Mouse (Mus musculus) midbrain, postnatal 0 days (tissue): ENCODE results near the gene Wiz. TPM values are rescaled to one million over a fixed set of nuclear protein-coding genes. Genes with fewer than 3 reads are reported as not detected.

Experiments
- ATAC-seq: fragments of 200-750 bp; cut with Nextera tagmentation; 2 replicates; pipeline ENCODE4 v1.8.0; 2017; ENCODE audit warnings: moderate number of reproducible peaks, mild to moderate bottlenecking, moderate TSS enrichment, moderate library complexity; ENCODE audit not compliant: low FRiP score
- DNase-seq: peaks from one replicate; pipeline ENCODE4 v3.0.0-alpha.2; 2015; ENCODE audit warnings: low spot score
- H3K27ac ChIP-seq: fragments of 300-500 bp; sonication (generic); 2 replicates; pipeline ENCODE4 v1.5.1; 2014; ENCODE audit warnings: low read depth, mild to moderate bottlenecking, low read length, mixed read lengths
- H3K27me3 ChIP-seq: fragments of 300-500 bp; sonication (generic); 2 replicates; pipeline ENCODE4 v1.6.1; 2014; ENCODE audit warnings: low read length, control low read depth, mixed read lengths; ENCODE audit not compliant: insufficient read depth
- H3K36me3 ChIP-seq: fragments of 300-500 bp; sonication (generic); 2 replicates; pipeline ENCODE4 v1.6.1; 2014; ENCODE audit warnings: low read length, control low read depth, mixed read lengths; ENCODE audit not compliant: insufficient read depth
- H3K4me1 ChIP-seq: fragments of 300-500 bp; sonication (generic); 2 replicates; pipeline ENCODE4 v1.6.1; 2014; ENCODE audit warnings: mild to moderate bottlenecking, control low read depth, antibody characterized with exemption, low read length, mixed read lengths; ENCODE audit not compliant: insufficient read depth
- H3K4me2 ChIP-seq: fragments of 300-500 bp; sonication (generic); 2 replicates; pipeline ENCODE4 v1.6.1; 2014; ENCODE audit warnings: low read depth, mild to moderate bottlenecking, low read length, mixed read lengths; ENCODE audit not compliant: poor library complexity, severe bottlenecking
- H3K4me3 ChIP-seq: fragments of 300-500 bp; sonication (generic); 2 replicates; pipeline ENCODE4 v1.5.1; 2014; ENCODE audit warnings: low read depth, mild to moderate bottlenecking, low read length, moderate library complexity
- H3K9ac ChIP-seq: fragments of 300-500 bp; sonication (generic); replicated peaks from 2 replicates; pipeline ENCODE4 v1.6.1; 2014; ENCODE audit warnings: mild to moderate bottlenecking, low read length, moderate library complexity, mixed read lengths; ENCODE audit not compliant: poor library complexity, severe bottlenecking
- H3K9me3 ChIP-seq: fragments of 300-500 bp; sonication (generic); 2 replicates; pipeline ENCODE4 v1.6.1; 2016; ENCODE audit warnings: low read length, control low read depth
- CTCF ChIP-seq: IDR thresholded peaks from 2 replicates; pipeline ENCODE4 v1.5.1; 2016; ENCODE audit warnings: antibody characterized with exemption, mild to moderate bottlenecking
- WGBS: fragments of 180-500 bp; shearing (Covaris S2); extraction: QIAGEN DNeasy Blood & Tissue Kit; methylation state at CpG from one replicate; pipeline ENCODE4 v1.1.7; 2014; 5-methylcytosine and 5-hydroxymethylcytosine counted together
- polyA plus RNA-seq: library from polyadenylated mRNA; unstranded; fragments of >200 nt; fragmentation: Nextera tagmentation; extraction: Ambion mirVana; gene quantifications from 2 replicates; pipeline ENCODE4 v1.2.1, GENCODE M21; 2015
- total RNA-seq: library from RNA; depleted of rRNA; stranded (reverse); fragments of >200 nt; gene quantifications from 2 replicates; pipeline ENCODE4 v1.2.3, GENCODE M21; 2014

Wiz gene
- total and polyA plus RNA-seq, 2 experiments from 2014 or later, result 41.3 to 68.0 TPM

DNA sequence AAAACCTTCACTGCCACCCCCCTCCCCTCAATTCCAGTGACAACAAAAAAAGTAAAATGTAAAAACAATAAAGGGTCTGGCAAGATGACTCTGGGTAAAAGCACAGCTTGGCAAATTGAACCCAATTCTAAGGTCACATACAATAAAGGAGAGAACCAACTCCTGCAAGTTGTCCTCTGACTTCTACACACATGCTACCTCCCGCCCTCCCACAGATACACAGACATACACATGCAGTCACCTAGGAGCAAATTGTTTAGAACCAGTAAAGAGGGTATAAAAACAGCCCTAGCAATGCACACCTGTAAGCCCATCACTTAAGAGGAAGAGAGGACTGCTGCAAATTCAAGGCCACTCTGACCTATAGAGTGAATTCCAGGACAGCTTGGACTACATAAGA, 66.4 kb downstream of the Wiz start:
- no peak for ATAC-seq
- H3K27ac ChIP-seq, result no peak overlapping the region
- TF ChIP-seq CTCF, result no peak
- H3K9ac ChIP-seq, result no peak overlapping the region
- H3K4me3 ChIP-seq, result no peak overlapping the region
- peaks cover 3% of the 10 kb centered on the region; the same call in 1 of the 2 replicates for H3K4me1 ChIP-seq
- peaks cover 5% of the 10 kb centered on the region; the same call in 1 of the 2 replicates for H3K36me3 ChIP-seq
- no peaks in the 10 kb centered on the region for H3K27me3 ChIP-seq
- H3K4me2 ChIP-seq, result no peak overlapping the region
- DNase-seq, result no peak
- no peaks in the 10 kb centered on the region for H3K9me3 ChIP-seq
- 92% methylated on average over 1 of the region's 1 CpGs for WGBS

DNA sequence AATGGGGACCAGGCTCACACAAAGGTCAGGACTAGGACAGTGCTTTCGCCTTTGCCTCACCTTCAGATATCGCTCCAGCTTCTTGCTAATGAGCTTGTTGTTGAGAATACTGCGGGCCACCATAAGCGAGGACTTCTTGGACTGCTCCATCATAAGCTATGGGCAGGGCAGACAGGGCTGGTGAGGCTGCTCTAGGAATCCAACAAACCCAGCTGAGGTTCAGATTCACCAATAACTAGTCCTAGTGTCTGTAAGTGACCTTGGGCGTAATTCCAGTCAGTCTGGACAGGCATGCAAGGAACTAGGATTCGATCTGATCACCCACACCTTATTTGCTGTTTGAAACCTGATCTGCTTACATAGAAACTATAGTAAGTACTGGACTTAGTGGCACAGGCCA, 67.4 kb downstream of the Wiz start:
- H3K36me3 ChIP-seq, result peaks cover 13% of the 10 kb centered on the region
- H3K27ac ChIP-seq, result peak overlapping the region; percentile 91
- ATAC-seq, result 0 out of 2 replicates have a peak, but pooled peaks have one; percentile 0
- WGBS, result 29% methylated on average over 6 of the region's 6 CpGs
- peak; percentile 3 for DNase-seq
- H3K27me3 ChIP-seq, result no peaks in the 10 kb centered on the region
- H3K4me2 ChIP-seq, result peak overlapping the region; percentile 67
- TF ChIP-seq CTCF, result no peak
- H3K9ac ChIP-seq, result peak overlapping the region; percentile 77
- H3K4me3 ChIP-seq, result peak overlapping the region; percentile 83
- H3K9me3 ChIP-seq, result no peaks in the 10 kb centered on the region
- peaks cover 3% of the 10 kb centered on the region; the same call in 1 of the 2 replicates for H3K4me1 ChIP-seq

- Histone ChIP-seq H3K36me3 (peaks cover 18% of the 10 kb centered on the region), H3K9ac (peak overlapping the region; percentile 77), H3K27ac (peak overlapping the region; percentile 91), H3K4me1 (peaks cover 3% of the 10 kb centered on the region; the same call in 1 of the 2 replicates), H3K4me3 (peak overlapping the region; percentile 83), H3K4me2 (peak overlapping the region; percentile 67), H3K27me3 (no peaks in the 10 kb centered on the region), H3K9me3 (no peaks in the 10 kb centered on the region)
- DNase-seq, result no peak
- TF ChIP-seq CTCF, result peak; percentile 18; the same call in 1 of the 2 replicates
- WGBS, result under 1% methylated on average over 23 of the region's 23 CpGs
- ATAC-seq, result peak; percentile 65; the same call in 1 of the 2 replicates
Measured at GRCm38 (mm10) chr17:32321390-32321734, 67.9 kb downstream of the Wiz start.

DNA sequence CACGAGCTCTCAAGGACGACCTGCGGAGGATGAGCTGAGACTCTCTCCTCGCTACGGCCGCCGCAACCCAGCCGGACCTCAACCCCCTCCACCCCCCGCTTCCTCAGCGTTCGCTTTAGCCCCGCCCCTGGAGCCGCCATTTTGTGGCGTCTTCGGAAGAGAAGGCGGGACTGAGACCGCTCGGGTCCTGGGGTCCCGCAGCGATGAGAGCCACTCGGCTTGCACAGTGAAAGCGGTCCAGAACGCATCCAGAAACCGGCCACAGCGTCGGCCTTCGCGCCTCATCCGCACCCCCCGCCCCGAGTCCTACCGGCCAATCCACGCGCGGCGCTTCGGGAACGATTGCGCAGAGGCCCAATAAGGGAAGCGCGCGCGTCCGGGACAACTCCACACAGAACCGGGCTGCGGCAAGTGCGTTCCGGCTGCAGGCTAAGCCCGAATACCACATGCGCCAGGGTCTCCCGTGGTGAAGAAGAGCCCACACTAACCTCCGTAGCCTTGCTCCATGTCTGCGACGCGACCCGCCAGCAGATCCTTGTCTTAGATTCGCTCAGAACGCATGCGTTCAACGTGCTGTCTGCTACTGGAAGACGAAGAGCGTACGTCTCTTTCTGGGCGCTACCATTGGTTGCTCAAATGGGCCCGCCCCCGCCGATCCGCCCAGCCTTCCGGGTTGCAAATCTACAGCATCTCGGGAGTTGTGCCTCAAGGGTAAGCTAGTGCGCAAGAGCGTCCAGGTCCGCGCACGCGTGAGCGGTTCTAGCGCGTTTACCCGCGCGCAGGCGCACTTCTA, 68.4 kb downstream of the Wiz start, which contains the start of gene Akap8:
TSS of gene Akap8 (minus strand) at position 642 of the 793 bp plus-strand sequence.
- Histone ChIP-seq H3K4me2 (peak within 1 kb of the TSS; percentile 77), H3K9ac (peak within 1 kb of the TSS; percentile 83), H3K4me3 (peak within 1 kb of the TSS; percentile 83), H3K4me1 (peaks cover 3% of the 10 kb centered on the region; the same call in 1 of the 2 replicates), H3K27ac (peak within 1 kb of the TSS; percentile 93), H3K9me3 (no peaks in the 10 kb centered on the region), H3K27me3 (no peaks in the 10 kb centered on the region), H3K36me3 (peaks cover 20% of the 10 kb centered on the region)
- ATAC-seq (peak; percentile 98), DNase-seq (peak; percentile 99)
- no peak for TF ChIP-seq CTCF
- WGBS, result under 1% methylated on average over 83 of the region's 83 CpGs

- peaks cover 29% of the 10 kb centered on the region for H3K36me3 ChIP-seq
- H3K27ac ChIP-seq, result peak overlapping the region; percentile 93
- no peak for ATAC-seq
- H3K9me3 ChIP-seq, result no peaks in the 10 kb centered on the region
- under 1% methylated on average over 7 of the region's 7 CpGs for WGBS
- peak overlapping the region; percentile 83 for H3K4me3 ChIP-seq
- peak overlapping the region; percentile 83 for H3K9ac ChIP-seq
- TF ChIP-seq CTCF, result no peak
- H3K4me2 ChIP-seq, result peak overlapping the region; percentile 77
- H3K27me3 ChIP-seq, result no peaks in the 10 kb centered on the region
- DNase-seq, result peak; percentile 4
- peaks cover 3% of the 10 kb centered on the region; the same call in 1 of the 2 replicates for H3K4me1 ChIP-seq
Measured at GRCm38 (mm10) chr17:32319950-32320349, 69.3 kb downstream of the Wiz start.

- Histone ChIP-seq H3K9me3 (no peaks in the 10 kb centered on the region), H3K4me3 (no peak overlapping the region), H3K4me1 (peaks cover 3% of the 10 kb centered on the region; the same call in 1 of the 2 replicates), H3K36me3 (peaks cover 50% of the 10 kb centered on the region), H3K27ac (no peak overlapping the region), H3K27me3 (no peaks in the 10 kb centered on the region), H3K9ac (no peak overlapping the region), H3K4me2 (no peak overlapping the region)
- WGBS, result 86% methylated on average over 3 of the region's 3 CpGs
- ATAC-seq (no peak), DNase-seq (no peak)
- peak; percentile 31; the same call in 1 of the 2 replicates for TF ChIP-seq CTCF
Measured at GRCm38 (mm10) chr17:32317708-32318107, 71.5 kb downstream of the Wiz start.
